Mouse (Mus musculus): ENCODE measurements at regions not wholly inside any gene's neighbourhood (a gene's known extent, or its start where the extent isn't known, plus 50 kb on each side); places are given as distances from the start of the nearest gene placed in this dataset.

GRCm38 (mm10) chr9:17987606-17988005 lies 304.3 kb upstream of the Chordc1 start:
- no peak for TF ChIP-seq CHD2 (IDR thresholded peaks at IDR 0.05; ENCODE audit: low read depth, low read length)
- no peak for TF ChIP-seq HCFC1 (IDR thresholded peaks at IDR 0.05; ENCODE audit: borderline replicate concordance, insufficient read depth, low read length)
- no peak for TF ChIP-seq ZC3H11A (IDR thresholded peaks at IDR 0.05; ENCODE audit: borderline replicate concordance, low read depth, low read length)
